Mouse (Mus musculus) adrenal gland, postnatal 10 days (tissue): Measurements from ENCODE around the gene Arhgap27. TPM values are rescaled to one million over a fixed set of nuclear protein-coding genes. Genes with fewer than 3 reads are reported as not detected.
"Not testable (repeated sequence)": the region's sequence is repeated elsewhere in the genome, so short reads cannot be mapped to it uniquely, and the experiment has no call there.

Source experiments
- DNase-seq: peaks from one replicate; pipeline ENCODE4 v3.0.0; 2021; ENCODE audit warnings: mixed read lengths
- total RNA-seq, 2 experiments: library from RNA; stranded (reverse); gene quantifications; 2 replicates each; pipeline ENCODE4 v1.2.3; 2021

Gene Arhgap27
- total RNA-seq, 2 experiments from 2014 or later = 23.1 to 24.5 TPM

DNA sequence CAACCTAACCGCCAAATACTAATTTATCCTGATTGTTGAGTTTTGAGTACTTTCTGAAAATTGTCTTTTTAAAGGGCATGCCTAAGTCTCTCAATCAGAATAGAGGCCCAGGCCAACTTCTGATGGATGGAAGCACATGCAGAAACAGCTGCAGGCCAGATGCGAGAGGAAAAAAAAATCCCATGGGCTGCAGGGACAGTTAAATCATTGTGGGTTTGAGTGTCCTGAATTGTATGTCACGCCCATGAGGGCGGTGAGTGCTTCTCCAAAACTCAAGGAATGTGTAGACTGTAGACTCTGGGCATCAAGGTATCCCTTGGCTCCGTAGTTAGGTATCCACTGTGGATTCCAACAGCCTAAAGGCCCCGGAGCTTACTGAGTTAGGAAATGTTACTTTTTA lies 69.4 kb downstream of the Arhgap27 start:
- DNase-seq = no peak

DNA sequence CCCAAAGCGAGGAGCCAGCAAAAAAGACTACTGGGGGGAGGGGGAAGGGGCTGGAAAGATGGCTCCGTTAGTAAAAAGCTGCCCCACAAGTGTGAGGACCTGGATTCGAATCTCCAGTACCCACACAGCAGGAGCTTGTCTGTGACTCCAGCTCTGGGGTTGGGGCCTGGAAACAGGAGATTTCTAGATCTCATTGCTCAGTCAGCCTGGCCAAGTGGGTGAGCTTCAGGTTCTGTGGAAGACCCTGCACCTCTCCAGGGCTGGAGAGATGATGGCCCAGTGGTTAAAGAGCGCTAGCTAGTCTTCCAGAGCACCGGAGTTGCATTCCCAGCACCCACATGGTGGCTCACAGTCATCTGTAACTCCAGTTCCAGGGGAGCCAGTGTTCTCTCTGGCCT lies 70.6 kb downstream of the Arhgap27 start:
- DNase-seq = no peak

GRCm38 (mm10) chr11:103292152-103292889 lies 71.2 kb downstream of the Arhgap27 start:
- peak; percentile 46 for DNase-seq

DNA sequence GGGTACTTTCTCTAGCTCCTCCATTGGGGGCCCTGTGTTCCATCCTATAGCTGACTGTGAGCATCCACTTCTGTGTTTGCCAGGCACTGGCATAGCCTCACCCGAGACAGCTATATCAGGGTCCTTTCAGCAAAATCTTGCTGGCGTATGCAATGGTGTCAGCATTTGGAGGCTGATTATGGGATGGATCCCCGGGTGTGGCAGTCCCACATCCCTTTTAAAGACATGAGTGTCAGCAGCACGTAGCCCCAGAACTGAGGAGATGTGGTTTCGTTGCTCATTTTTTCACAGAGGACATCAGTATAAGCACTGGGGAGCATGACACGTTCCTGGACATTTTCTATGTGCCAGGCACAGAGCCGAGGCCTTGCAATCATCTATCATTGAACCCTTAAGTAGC lies 72.7 kb downstream of the Arhgap27 start:
- DNase-seq = not testable (repeated sequence)

GRCm38 (mm10) chr11:103288291-103288963 lies 75.1 kb downstream of the Arhgap27 start:
- DNase-seq = no peak

GRCm38 (mm10) chr11:103286910-103287309 lies 76.6 kb downstream of the Arhgap27 start:
- DNase-seq = no peak

DNA sequence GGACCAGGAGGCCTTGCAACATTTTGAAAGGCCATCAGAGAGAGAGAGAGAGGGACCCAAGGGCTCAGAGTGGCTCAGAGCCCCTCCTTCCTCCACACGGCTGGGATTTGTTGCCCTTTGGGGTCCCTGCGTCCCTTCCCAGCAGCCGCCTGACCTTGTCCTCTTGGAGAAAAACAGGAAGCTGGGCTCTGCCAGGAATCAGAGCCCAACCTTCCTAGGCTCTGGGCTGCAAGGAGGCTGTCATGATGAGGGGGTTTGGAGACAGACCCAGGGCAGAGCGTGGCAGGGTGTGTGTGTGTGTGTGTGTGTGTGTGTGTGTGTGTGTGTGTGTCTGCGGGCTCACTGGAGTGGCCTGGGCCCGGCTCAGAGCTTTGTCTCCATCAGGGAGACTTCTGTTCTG lies 77.5 kb downstream of the Arhgap27 start:
- DNase-seq = peak; percentile 55

DNA sequence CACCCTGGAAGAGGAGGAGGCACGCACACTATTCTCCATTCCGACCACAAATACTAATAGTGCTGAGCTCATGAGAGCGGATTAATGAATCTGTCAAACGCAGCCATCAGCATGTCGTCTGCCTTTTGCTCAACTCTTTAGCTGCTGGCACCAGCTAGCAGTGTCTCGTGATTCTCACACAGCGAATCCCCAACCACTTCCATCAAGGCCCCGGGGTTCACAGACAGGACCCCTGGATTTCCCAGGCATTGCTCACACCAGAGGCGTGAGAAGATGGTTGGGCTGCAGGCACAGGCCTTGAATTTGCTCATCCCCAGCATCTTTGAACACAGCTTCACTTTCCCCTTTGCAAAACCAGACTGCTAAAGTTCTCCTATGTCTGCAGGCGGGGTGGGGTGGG lies 78.2 kb downstream of the Arhgap27 start:
- DNase-seq = no peak

DNA sequence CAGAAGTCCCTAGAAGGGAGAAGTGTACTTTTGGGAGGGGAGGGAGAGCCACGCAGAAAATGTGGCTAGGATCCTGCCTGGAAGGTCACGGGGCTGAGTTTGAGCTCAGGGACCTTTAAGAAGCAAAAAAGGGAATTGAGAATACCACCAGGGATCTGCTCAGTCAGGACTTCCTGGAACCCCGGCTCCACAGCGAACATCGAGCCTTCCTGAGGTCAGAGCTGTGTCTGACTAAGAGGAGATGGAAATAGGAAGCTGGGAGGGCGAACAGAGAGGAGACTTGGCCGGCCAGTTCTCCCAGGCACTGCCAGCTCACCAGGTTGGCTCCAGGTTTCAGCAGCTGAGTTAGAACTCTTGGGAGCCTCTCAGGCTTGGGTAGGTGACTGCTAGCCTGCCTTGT lies 81.7 kb downstream of the Arhgap27 start:
- no peak for DNase-seq

Other genes with a start within 250 kb of the Arhgap27 start
- gene Hexim1, start 247.5 kb downstream of the Arhgap27 start, total RNA-seq = 10 to 100 TPM; 49.6 to 50.1 TPM
- 1 to 10 TPM; 4.8 to 8.9 TPM for gene Hexim2, start 231.3 kb downstream of the Arhgap27 start, total RNA-seq
- 10 to 100 TPM; 17.7 to 20.5 TPM for gene Fmnl1, start 192.6 kb downstream of the Arhgap27 start, total RNA-seq
- gene 1700023F06Rik, start 155.1 kb downstream of the Arhgap27 start, total RNA-seq = under 1 TPM in 1 of 2 experiments, not detected in 1; 0.27 TPM
- gene Spata32, start 145.3 kb downstream of the Arhgap27 start, total RNA-seq = not detected
- gene Map3k14, start 96.2 kb downstream of the Arhgap27 start, total RNA-seq = 1 to 10 TPM; 5.2 to 6.9 TPM
- gene Plekhm1, start 49.0 kb upstream of the Arhgap27 start, total RNA-seq = 10 to 100 TPM; 14.4 to 17.4 TPM
- gene Lrrc37a, start 140.9 kb upstream of the Arhgap27 start, total RNA-seq = not detected